Mouse (Mus musculus) layer of hippocampus, adult 11-12 months (tissue): ENCODE data around the gene Crip1.

ENCODE experiments used
- DNase-seq: peaks from one replicate; pipeline ENCODE4 v3.0.0; 2022; ENCODE audit warnings: low spot score

Gene Crip1

DNA sequence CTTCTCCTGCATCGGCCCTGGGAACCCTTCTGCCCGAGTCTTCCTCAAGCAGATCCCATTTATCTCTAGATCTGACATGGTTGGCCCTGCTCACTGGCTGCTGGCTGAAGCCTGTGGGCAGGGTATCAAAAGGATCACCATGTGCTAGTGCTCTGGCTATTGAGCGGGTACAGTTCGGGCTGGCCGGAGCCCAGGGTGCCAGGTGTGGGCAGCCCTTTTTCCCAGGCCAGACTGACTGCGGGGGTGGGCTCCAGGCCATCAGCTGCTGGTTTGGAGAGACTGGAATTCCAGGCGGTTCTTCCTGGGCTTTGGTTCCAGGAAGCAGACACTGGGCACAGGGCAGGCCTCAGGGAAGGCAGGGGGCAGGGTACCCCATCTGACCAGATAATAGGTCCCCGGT lies 1.4 kb downstream of the Crip1 start:
- DNase-seq = no peak

DNA sequence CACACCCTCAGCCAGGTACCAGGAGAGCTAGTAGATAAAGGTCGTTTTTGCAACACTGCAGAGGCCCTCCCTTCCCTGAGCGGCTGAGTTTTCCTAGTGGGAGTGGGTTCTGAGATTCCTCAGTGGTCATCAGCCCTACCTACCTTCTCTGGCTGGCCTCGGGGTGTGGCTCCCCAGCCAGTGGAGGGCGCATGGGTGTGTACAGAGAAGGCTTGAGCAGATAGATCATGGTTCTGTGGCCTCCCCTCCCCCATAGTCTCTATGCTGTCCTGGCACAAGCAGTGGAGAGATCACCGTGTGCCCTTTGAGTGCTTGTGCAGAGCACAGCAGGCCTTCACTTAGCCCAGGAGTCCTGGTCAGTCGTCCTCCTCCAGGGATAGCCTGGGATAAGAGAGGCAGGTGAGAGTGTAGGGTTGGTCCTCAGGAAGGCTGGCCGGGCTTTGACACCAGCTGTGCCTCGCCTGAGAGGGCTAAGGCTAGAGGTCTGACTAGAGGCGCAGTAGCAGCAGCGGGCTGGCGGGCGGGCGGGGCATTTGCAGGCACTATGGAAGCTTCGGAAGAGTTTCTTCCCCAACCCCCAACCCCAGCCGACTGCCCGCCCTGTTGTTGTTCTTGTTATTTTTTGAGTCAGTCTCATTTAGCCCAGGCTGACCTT lies 2.4 kb downstream of the Crip1 start:
- DNase-seq = no peak

DNA sequence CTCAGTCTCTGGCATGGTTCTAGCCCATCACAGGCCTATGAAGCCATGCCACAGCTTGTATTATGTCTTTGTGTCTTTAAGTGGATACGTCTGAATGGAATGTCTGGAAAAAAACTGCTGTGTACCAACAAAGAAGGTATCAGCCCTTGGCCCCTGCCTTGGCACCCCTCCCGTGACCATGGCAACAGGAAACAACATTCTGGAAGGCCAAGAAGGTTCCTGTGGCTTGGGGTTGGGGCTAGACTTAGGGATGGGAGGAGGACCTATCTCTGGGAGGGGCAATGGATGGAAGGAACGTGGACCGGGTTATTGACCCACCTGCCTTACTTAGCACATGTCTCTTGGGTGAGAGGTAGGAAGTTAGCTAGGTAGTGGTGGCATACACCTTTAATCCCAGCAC lies 3.2 kb downstream of the Crip1 start:
- DNase-seq = no peak

DNA sequence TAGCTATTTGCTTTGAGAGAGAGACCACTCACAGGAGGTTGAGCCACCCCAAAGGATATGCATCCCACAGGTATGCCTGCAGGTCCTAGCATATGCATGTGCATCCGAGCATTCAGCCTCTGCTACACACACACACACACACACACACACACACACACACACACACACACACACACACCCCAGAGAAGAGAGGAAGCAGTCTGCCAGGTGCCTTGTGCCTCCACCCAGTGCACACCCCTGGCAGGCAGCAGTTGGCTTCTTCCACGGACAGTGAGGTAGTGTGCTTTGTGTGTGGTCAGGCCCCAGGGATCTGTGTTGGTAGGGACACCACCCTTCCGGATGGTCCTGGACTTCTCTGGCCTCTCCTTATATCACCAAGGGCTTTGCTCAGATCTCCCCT lies 3.8 kb downstream of the Crip1 start:
- no peak for DNase-seq

DNA sequence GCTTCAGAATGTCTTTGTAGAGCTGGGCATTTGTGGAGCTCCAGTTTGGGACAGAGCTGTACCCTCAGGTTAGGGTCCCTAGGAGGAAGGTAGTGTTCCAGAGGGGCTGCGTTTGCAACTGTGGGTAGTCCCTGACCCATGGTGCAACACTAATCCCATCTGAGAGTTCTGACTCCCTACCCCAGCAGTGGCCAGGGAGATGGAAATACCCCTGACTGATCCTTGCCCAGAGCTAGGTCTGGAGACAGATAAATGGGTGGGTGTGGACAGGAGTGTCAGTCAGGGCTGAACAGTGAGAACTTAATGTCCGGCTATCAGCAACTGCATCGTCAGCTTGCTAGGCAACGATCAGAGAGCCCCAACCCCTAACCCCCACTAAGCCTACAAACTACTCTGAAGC lies 4.5 kb downstream of the Crip1 start:
- DNase-seq = no peak

DNA sequence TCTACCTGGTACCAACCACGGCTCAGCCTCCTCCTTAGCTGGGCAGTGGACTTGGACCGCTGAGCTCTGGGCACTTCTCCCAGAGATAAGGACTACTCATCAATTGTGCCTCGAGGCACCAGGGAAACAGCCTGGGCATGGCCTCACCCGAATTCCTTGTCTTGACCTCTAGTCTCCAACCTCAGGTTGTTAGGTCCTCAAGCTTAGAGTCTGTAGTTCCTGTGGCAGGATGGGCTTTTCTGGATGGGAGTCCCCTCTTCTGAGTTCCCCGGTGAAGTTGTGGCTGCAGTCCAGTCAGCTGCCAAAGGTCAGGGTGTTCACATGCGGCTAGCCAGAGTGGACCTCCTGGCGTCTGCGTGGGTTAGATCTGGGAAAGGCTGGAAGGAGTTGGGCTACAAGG lies 4.9 kb downstream of the Crip1 start:
- DNase-seq = no peak

DNA sequence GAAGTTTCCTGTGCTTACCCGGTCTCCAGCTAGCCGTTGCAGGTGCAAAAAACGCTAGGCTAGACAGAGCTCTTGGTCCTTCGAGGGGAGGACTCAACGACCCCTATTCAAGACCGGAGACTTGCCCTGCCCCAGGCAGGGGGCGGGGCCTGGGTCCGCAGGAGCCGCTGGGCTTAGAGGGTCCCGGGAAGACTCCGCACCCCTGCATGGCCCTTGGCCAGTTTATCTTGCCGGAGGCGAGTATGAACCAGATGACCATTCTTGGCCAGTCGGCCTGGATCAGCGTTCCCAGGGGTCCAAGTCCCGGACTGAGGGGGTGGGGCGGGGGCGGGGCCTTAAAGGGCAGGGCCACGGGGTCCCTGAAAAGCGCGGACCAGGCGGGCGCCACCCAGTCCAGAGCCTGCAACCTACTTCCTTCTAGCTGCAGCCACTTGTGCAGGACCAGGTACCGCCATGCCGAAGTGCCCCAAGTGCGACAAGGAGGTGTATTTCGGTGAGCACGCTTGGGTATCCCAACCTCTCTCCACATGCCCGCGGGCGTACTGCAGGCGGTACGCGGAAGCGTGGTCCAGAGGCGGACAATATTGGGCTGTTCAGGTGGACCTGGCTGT lies 5.7 kb downstream of the Crip1 start:
- no peak for DNase-seq

DNA sequence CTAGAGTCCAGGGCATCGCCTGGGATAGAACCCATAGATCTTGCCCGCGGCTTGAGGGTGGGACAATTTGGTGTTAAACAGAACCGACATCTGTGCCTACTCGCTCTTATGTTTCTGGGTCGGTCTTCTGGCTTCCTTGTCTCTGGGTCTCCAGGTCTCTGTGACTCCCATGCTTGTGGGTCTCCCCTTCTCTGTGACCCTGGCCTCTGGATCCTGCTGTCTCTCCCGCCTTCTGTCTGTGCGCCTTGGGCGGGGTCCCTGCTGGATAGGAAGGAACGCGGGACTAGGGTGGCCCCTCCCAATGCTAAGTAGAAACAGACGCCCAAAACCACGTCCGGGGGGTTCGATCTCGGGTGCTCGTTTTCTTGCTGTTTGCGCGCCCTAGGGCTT lies 6.2 kb downstream of the Crip1 start:
- DNase-seq = no peak

DNA sequence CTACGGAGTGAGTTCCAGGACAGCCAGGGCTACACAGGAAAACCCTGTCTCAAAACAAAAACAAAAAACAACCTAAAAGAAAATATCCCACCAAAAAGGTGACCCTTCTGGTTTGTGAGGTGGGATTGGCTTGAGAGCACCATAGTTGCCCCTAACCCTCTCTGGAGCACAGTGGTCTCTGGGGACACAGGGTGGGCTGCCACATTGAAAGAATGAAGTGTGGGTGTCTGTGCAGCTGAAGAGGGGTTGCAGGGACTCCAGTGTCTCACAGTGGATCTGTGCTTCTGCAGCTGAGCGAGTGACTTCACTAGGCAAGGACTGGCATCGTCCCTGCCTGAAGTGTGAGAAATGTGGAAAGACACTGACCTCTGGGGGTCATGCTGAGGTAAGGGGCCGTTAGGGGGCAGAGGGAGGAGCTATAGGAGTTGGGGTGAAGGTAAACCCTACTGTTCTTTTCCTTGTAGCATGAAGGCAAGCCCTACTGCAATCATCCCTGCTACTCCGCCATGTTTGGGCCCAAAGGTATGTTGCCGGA lies 6.9 kb downstream of the Crip1 start:
- DNase-seq = peak; percentile 3

DNA sequence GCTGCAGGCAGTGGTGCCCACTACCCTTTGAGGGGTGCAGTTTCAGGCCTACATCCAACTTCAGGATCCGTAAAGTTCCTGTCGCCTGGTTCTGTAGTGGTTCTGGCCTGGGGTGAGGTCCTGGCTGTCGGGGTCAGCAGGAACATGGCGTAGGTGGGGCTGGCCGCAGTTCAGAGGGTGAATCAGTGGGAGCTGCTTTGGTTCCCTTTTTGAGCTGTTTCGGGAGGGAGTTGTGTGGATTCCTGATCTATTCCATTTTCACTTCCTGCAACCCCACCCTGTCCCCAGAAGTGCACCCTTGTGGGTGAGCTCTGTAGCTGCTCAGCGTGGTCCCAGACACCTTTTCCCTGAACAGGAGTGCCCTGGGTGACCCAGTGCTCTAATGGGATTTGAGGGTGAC lies 7.9 kb downstream of the Crip1 start:
- DNase-seq = peak; percentile 21

DNA sequence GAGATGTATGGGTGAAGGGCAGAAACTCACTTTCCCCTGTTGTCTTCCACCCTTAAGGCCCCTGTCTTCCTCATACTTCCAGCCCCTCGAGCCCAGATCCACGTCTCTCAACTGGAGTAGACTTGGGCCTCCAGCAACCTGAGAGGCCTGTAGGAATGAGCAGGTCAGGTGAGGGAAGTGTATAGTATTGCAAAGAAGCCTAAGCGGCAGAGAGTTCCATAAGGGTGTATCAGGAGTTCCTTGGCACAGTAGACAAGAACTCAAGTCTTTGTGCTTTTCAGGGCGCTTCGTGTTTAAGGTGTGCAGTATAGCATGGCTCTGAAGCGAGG lies 8.6 kb downstream of the Crip1 start:
- DNase-seq = no peak

DNA sequence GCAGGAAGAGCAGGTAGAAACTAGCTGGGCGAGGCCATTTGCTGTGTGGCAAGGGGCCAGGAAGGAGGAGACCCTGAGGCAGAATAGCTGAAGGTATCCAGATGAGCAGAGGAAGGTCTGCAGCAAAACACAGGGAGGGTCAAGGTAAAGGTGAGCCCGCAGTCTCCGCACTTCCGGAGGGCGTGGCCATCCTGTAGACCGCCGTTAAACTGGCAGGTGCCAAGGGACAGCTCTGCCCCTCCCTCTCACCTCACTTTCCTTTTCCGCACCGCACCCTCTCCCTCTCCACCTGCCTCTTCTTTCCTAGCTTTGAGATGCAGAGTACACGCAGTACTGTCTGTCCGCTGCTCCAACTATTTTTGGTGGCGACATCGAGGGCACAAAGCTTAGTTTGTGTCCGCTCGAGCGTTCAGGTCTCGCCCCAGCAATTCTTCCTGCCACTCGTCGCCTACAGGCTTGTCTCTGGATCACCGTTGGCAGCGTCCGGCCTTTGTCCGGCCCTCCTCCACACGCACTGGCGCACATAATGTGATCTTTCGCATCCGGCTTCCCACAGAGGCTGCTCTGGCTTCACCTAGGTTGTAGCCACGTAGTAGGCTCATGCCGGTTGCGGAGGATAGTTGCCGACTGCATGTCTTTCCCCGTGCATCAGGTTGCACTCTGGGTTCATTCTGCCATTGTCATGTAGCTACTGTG lies 9.1 kb downstream of the Crip1 start:
- DNase-seq = no peak

DNA sequence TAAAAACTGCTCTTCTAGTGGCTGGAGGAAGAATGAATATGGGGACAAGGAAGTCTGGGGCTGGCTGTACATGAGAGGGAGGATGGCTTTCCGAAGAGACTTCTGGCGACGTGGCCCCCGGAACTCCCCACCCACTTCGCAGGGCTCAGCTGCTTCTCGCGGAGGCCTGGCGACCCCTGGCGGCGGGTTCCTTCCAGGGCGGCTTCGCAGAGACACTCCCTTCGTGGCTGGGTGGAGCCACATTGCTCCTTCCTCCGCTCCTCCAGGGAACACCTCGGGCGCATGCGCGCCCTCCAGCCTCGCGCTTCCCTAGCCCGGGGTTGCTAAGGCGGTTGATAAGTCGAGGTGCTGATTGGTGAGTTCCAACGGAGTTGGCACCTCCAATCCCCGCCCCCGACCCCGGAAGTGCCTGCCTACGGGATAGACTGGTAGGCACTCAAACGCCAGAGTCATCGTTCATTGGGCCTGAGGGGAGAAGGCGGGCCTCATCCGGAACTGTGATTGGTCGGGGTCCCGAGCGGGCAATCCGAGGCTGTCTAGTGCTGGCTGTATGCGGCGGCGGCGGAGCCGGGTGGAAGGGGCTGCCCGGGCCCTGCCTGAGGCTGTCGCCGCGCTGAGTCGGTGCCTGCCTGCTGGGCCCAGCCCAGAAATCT lies 9.9 kb downstream of the Crip1 start, which contains the start of gene Tedc1:
TSS of gene Tedc1 (plus strand) at position 535 of the 653 bp plus-strand sequence.
- DNase-seq = peak; percentile 99

DNA sequence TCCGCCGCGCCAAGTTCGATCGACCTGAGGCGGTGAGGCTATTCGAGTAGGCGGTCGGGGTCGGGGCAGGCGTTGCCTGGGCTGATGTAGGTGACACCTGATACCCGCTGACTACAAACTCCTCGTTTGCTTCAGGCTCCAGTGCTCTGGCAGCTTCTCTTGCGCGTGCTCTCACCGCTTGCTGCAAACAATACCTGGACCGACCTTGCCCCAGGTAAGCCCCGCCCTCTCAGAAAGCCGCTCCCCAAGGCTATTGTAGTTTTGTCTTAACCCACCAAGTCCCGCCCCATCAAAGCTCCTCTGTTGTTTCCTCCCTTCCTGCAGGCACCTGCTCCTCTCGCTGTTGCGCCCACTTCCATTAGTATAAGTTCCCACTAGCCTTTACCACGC lies 10.4 kb downstream of the Crip1 start:
- DNase-seq = no peak

DNA sequence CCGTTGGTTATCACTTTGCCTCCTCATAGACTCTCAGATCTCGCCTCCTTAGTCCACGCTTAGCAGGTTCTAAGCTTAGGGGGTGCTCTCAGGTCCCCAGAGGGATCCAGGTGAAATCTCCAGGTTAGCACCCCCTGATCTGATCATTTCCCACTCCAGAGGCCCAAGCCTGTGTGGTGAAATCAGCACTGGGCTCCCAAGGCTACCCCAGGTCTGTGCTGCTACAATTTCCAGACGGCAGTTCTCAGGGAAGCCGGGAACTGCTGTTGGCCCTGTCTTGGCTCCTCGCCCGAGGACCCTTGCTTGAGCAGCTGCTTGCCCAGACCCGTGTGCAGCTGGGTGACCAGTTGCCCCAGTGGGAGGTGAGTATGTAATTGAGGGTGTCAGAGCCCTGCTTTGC lies 10.9 kb downstream of the Crip1 start:
- no peak for DNase-seq

DNA sequence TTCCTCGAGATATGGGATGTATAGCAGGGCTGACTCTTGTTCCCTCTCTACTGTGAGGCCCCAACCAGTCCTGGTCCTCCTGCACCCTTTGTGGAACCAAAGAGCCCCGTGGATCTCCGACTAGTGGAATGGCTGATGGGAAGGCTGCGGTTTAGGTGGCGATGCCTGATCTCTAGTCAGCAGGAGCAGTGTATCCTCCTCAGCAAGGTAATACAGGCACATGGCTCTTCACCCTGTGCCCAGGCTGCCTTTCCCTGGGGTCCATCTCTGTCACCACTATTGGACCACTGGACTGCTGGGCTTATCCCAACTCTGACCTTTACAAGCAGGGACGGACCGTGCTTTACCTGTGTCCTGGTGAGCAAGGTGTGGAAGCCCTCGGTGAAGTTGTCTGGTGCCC lies 11.4 kb downstream of the Crip1 start:
- DNase-seq = no peak

DNA sequence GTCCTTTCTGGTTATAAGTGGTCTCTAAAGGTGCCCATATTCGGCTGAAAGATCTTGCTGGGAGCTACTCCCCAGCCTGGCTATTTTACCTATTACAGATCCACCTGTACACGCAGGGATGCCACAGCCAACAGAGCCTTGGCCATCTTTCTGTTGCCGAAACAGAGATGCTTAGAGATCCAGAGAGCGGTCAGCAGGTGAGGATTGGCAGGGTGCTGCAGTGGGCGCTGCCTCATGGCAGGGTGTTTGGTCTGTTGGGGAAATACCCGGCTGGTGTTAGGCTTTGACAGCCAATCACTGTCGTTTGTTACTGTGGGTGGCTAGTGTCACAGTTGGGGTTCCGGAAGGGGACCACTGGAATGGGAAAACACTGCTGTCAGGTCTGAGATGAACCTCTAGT lies 11.9 kb downstream of the Crip1 start:
- DNase-seq = no peak

DNA sequence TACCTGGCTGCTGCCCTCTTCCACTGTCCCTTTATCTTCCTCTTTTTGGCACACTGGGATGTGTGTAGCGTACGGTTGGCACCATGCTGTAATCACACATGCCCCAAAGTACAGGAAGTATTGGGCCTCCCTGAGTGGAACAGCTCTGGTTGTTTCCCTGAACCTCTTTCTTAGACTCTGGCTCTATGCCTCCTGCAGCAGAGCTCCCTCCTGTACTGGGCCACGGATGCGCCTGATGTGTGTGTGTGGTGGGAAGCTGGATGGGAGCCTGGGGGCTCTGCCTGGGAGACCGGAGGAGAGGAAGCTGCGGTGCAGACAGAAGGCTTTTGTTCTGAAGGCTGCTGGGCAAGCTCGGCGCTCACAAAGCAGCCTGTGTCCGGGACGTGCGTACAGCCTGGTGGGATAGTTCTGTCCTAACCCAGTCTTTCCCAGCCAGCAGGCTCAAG lies 17.5 kb downstream of the Crip1 start:
- DNase-seq = peak; percentile 71

DNA sequence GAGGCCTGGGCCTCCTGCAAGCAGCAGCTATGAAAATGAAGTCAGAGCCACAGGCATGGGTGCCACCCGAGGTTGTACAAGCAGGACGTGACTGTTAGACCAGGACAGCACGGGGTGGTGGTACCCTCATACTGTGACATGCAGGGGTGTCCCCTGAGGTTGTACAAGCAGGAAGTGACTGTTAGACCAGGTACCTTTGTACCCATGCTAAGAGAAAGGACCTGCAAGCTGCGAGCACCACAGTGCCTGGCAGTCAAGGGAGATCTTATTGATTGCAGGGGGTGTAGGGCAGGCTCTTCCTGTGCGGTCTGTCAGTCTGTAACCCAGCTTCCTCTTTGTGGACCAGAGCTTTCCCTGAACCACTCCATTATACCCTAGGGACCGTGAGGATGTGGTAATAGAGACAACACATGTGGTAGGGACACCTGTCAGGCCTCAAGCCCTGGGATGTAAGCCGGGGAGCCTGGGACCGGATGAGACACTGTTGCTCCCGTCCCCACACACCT lies 22.0 kb downstream of the Crip1 start:
- DNase-seq = no peak

DNA sequence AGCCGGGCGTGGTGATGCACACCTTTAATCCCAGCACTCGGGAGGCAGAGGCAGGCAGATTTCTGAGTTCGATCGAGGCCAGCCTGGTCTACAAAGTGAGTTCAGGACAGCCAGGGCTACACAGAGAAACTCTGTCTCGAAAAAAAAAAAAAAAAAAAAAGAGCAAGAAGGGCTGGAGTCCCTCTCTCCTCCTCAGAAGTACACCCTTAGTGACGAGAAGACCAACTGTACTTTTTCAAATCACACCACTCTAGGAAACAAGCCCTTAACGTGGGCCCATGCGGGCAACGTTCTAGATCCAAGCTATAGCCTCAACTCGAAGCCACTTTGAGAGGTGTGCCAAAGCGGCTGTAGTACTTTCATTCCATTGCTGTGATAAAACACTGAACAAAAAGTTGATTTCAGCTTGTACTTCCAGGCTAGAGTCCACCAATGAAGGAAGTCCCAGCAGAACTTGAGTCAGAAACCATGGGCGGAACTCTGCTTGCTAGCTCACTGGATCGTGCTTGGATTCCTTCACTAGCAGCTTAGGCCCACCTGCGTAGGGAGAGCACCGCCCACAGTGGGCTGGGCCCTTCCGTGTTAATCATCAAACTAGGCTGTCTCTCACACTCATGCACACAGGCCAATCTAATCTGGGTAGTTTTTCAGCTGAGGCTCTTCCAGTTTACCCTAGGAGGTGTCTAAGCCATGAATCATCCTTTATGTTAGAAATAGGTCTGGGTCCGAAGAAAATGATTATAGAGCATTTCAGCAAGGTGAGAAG lies 31.0 kb downstream of the Crip1 start:
- DNase-seq = no peak

DNA sequence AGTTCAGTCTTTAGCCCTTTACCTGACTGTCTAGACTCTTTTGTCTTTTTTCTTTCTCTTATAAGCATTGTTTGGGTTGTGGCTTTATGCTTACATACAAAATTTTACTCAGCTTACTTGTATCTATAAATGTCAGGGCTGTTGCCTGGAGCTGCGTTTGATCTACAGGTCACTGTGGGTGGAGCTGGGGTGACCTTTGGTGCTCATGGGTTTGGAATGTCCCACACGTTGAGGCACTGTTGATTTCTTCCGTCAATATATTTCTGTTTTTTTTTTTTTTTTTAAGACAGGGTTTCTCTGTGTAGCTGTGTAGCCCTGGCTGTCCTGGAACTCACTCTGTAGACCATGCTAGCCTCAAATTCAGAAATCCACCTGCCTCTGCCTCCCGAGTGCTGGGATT lies 34.9 kb downstream of the Crip1 start:
- DNase-seq = no peak

DNA sequence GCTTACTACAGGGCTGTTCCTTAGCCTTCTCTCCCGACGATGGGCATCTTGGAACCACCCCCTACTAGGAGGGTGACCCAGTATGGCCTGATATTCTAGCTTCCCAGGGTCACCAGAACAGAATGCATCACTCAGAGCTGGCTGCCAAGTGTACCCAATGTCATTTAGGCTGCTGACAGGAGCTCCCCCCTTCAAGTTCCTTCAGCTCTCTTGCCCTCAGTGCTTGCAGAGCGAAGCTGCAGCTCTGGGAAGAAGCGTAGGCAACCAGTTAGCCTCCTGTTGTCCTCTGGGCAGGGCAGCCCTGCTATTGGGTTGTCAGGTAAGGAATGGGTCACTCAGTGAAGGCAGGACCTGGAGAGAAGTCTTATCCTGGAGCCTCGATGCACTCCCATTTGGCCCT lies 38.8 kb downstream of the Crip1 start:
- DNase-seq = no peak
